Mouse (Mus musculus): ENCODE measurements around the gene Nkapd1. TPM values are rescaled to one million over a fixed set of nuclear protein-coding genes. Genes with fewer than 3 reads are reported as not detected.

The Nkapd1 gene
- polyA plus RNA-seq, 2 experiments, result 20.4 to 27.8 TPM

GRCm38 (mm10) chr9:50590856-50591518 lies 26.3 kb downstream of the Nkapd1 start:
- Histone ChIP-seq H3K27ac (replicated peaks; ENCODE audit: low read depth, low read length) (no peak overlapping the region), H3K4me2 (replicated peaks; ENCODE audit: low read depth, low read length, severe bottlenecking) (no peak overlapping the region), H3K9me3 (ENCODE audit: control insufficient read depth, low read length) (no peaks in the 10 kb centered on the region), H3K27me3 (ENCODE audit: control insufficient read depth, insufficient read depth, low read length) (no peaks in the 10 kb centered on the region), H3K36me3 (ENCODE audit: control insufficient read depth, insufficient read depth, low read length) (peaks cover 15% of the 10 kb centered on the region), H3K4me3 (replicated peaks; ENCODE audit: low read length) (no peak overlapping the region), H3K4me1 (ENCODE audit: control insufficient read depth, insufficient read depth, low read length) (no peaks in the 10 kb centered on the region), H3K9ac (ENCODE audit: low read depth, low read length, severe bottlenecking) (no peak overlapping the region)
- no peak for ATAC-seq (ENCODE audit: low FRiP score, low read depth)
- TF ChIP-seq POLR2A (IDR thresholded peaks at IDR 0.05; ENCODE audit: borderline replicate concordance, extremely low read depth, insufficient read depth, insufficient read length), result no peak
- no peak for DNase-seq (ENCODE audit: low spot score)
- 73% methylated on average over 10 of the region's 10 CpGs for WGBS

- ATAC-seq (ENCODE audit: low FRiP score, low read depth) (no peak), DNase-seq (ENCODE audit: low spot score) (no peak)
- no peak overlapping the region for H3K9ac ChIP-seq (ENCODE audit: low read depth, low read length, severe bottlenecking)
- H3K9me3 ChIP-seq (ENCODE audit: control insufficient read depth, low read length), result no peaks in the 10 kb centered on the region
- no peak overlapping the region for H3K27ac ChIP-seq (replicated peaks; ENCODE audit: low read depth, low read length)
- no peak for TF ChIP-seq POLR2A (IDR thresholded peaks at IDR 0.05; ENCODE audit: borderline replicate concordance, extremely low read depth, insufficient read depth, insufficient read length)
- H3K4me3 ChIP-seq (replicated peaks; ENCODE audit: low read length), result no peak overlapping the region
- 69% methylated on average over 4 of the region's 4 CpGs for WGBS
- no peaks in the 10 kb centered on the region for H3K27me3 ChIP-seq (ENCODE audit: control insufficient read depth, insufficient read depth, low read length)
- H3K36me3 ChIP-seq (ENCODE audit: control insufficient read depth, insufficient read depth, low read length), result no peaks in the 10 kb centered on the region
- no peak overlapping the region for H3K4me2 ChIP-seq (replicated peaks; ENCODE audit: low read depth, low read length, severe bottlenecking)
- H3K4me1 ChIP-seq (ENCODE audit: control insufficient read depth, insufficient read depth, low read length), result no peaks in the 10 kb centered on the region
These were observed 30.3 kb downstream of the Nkapd1 start for GRCm38 (mm10) chr9:50586955-50587354.

GRCm38 (mm10) chr9:50585145-50585818 lies 32.0 kb downstream of the Nkapd1 start:
- Histone ChIP-seq H3K27me3 (ENCODE audit: control insufficient read depth, insufficient read depth, low read length) (no peaks in the 10 kb centered on the region), H3K9me3 (ENCODE audit: control insufficient read depth, low read length) (no peaks in the 10 kb centered on the region), H3K9ac (ENCODE audit: low read depth, low read length, severe bottlenecking) (no peak overlapping the region), H3K27ac (replicated peaks; ENCODE audit: low read depth, low read length) (no peak overlapping the region), H3K4me3 (replicated peaks; ENCODE audit: low read length) (no peak overlapping the region), H3K4me1 (ENCODE audit: control insufficient read depth, insufficient read depth, low read length) (no peaks in the 10 kb centered on the region), H3K4me2 (replicated peaks; ENCODE audit: low read depth, low read length, severe bottlenecking) (no peak overlapping the region), H3K36me3 (ENCODE audit: control insufficient read depth, insufficient read depth, low read length) (no peaks in the 10 kb centered on the region)
- ATAC-seq (ENCODE audit: low FRiP score, low read depth) (no peak), DNase-seq (ENCODE audit: low spot score) (no peak)
- TF ChIP-seq POLR2A (IDR thresholded peaks at IDR 0.05; ENCODE audit: borderline replicate concordance, extremely low read depth, insufficient read depth, insufficient read length), result no peak
- WGBS, result 55% methylated on average over 6 of the region's 6 CpGs

GRCm38 (mm10) chr9:50580370-50580769 lies 36.9 kb downstream of the Nkapd1 start:
- DNase-seq (ENCODE audit: low spot score), result no peak
- TF ChIP-seq POLR2A (IDR thresholded peaks at IDR 0.05; ENCODE audit: borderline replicate concordance, extremely low read depth, insufficient read depth, insufficient read length), result no peak
- H3K9ac ChIP-seq (ENCODE audit: low read depth, low read length, severe bottlenecking), result no peak overlapping the region
- no peaks in the 10 kb centered on the region for H3K9me3 ChIP-seq (ENCODE audit: control insufficient read depth, low read length)
- no peaks in the 10 kb centered on the region for H3K27me3 ChIP-seq (ENCODE audit: control insufficient read depth, insufficient read depth, low read length)
- ATAC-seq (ENCODE audit: low FRiP score, low read depth), result no peak
- no peak overlapping the region for H3K4me2 ChIP-seq (replicated peaks; ENCODE audit: low read depth, low read length, severe bottlenecking)
- H3K4me1 ChIP-seq (ENCODE audit: control insufficient read depth, insufficient read depth, low read length), result no peaks in the 10 kb centered on the region
- H3K4me3 ChIP-seq (replicated peaks; ENCODE audit: low read length), result no peak overlapping the region
- 31% methylated on average over 4 of the region's 4 CpGs for WGBS
- no peaks in the 10 kb centered on the region for H3K36me3 ChIP-seq (ENCODE audit: control insufficient read depth, insufficient read depth, low read length)
- no peak overlapping the region for H3K27ac ChIP-seq (replicated peaks; ENCODE audit: low read depth, low read length)

GRCm38 (mm10) chr9:50569599-50570525 lies 47.4 kb downstream of the Nkapd1 start:
- H3K4me2 ChIP-seq (replicated peaks; ENCODE audit: low read depth, low read length, severe bottlenecking), result no peak overlapping the region
- no peaks in the 10 kb centered on the region for H3K36me3 ChIP-seq (ENCODE audit: control insufficient read depth, insufficient read depth, low read length)
- no peaks in the 10 kb centered on the region for H3K9me3 ChIP-seq (ENCODE audit: control insufficient read depth, low read length)
- no peak for TF ChIP-seq POLR2A (IDR thresholded peaks at IDR 0.05; ENCODE audit: borderline replicate concordance, extremely low read depth, insufficient read depth, insufficient read length)
- no peaks in the 10 kb centered on the region for H3K4me1 ChIP-seq (ENCODE audit: control insufficient read depth, insufficient read depth, low read length)
- no peak overlapping the region for H3K27ac ChIP-seq (replicated peaks; ENCODE audit: low read depth, low read length)
- no peak overlapping the region for H3K4me3 ChIP-seq (replicated peaks; ENCODE audit: low read length)
- 70% methylated on average over 10 of the region's 10 CpGs for WGBS
- ATAC-seq (ENCODE audit: low FRiP score, low read depth) (no peak), DNase-seq (ENCODE audit: low spot score) (no peak)
- H3K27me3 ChIP-seq (ENCODE audit: control insufficient read depth, insufficient read depth, low read length), result no peaks in the 10 kb centered on the region
- H3K9ac ChIP-seq (ENCODE audit: low read depth, low read length, severe bottlenecking), result no peak overlapping the region

Data from limb, embryonic 14.5 days (tissue).